Mouse (Mus musculus) layer of hippocampus, adult 9-11 months (tissue): ENCODE measurements at regions not wholly inside any gene's neighbourhood (a gene's known extent, or its start where the extent isn't known, plus 50 kb on each side); places are given as distances from the start of the nearest gene placed in this dataset.

Source experiments
- DNase-seq: peaks from one replicate; pipeline ENCODE4 v3.0.0; 2022

DNA sequence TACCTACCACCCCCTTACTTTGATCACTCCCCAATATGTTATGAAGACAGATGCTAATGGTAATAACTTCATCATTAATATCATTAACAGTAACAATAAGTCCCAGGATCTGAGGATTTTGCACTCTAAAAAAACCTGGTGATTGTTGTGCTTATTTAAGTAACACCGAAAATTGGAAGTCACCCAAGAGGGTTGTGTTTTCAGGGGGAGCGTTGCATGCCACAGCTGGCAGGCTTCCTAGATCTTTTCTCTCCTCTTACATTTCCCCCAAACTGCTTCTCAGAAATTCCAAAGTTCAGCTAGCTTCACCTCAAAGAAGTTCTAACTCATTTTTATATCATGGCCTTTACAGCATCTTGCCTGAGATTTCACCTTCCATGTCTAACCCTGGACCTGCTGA is 444.3 kb downstream of the Gm826 start:
- DNase-seq = no peak

- no peak for DNase-seq
Observed at GRCm38 (mm10) chr2:159884773-159885459, 449.0 kb downstream of the Gm826 start.

DNA sequence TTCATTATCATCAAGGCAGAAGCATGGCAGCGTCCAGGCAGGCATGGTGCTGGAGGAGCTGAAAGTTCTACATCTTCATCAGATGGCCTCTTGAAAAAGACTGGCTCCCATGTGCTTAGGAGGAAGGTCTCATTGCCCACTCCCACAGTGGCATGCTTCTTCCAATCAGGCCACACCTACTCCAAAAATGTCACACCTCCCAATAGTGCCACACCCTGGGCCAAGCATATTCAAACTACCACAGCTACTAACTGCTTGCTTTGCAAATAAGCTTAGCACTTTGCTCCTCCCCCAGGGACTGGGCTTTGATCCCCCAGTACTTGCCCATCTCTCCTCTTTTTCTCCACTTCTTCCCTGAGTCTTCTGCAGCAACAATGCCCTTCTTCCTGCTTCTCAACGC is 467.0 kb downstream of the Gm826 start:
- no peak for DNase-seq

DNA sequence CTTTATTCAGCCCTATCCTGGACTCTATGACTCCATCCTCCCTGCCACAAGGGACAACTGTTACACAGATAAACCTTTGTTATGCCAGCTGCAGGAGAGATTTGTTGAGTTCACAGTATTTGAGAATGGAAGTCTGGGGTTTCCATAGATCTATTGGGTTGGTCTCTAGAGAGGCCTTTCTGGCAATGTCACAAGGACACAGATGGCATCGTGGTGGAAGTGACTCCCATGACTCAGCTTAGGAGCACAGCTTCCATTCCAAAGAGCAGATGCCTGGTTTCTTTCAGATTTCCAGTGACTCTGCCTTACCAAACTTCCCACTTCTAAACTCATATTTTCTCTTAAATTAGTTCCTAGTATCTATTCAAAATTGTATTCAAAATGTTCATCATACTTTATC is 467.6 kb downstream of the Gm826 start:
- DNase-seq = peak; percentile 13

GRCm38 (mm10) chr2:159863185-159863584 is 470.8 kb downstream of the Gm826 start:
- DNase-seq = no peak

DNA sequence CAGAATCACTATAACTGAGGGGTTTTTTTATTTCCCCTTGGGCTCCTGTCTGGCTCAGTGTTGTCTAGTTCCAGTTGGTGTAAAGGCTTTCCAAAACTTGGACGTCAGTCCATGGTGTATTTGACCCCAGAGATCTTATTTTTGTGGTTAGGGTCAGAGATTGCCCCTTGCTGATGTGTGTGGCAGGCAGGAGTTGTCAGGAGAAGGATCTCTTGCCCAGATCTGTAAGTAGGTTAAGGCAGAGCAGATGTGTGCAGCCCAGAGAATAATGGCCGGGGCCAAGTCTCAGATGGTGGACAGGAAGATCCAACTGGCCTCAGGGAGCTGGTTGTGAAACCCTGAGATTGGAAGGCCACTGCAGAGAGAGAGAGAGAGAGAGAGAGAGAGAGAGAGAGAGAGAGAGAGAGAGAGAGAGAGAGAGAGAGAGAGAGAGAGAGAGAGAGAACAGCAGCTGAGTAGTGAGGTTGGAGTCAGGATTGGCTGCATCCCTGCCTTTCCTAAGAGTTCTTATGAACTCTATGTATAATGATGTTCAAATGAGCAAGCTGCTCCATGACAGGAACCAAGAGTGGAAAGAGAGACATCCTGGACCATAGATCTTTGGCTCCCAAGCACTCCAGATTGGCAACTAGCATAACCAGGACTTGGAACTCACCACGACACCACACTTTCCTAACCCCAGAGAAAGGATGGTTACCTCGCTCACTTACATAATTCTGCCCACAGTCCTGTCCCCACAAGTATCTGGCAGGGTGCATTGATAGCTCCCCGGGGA is 479.9 kb downstream of the Gm826 start:
- no peak for DNase-seq

DNA sequence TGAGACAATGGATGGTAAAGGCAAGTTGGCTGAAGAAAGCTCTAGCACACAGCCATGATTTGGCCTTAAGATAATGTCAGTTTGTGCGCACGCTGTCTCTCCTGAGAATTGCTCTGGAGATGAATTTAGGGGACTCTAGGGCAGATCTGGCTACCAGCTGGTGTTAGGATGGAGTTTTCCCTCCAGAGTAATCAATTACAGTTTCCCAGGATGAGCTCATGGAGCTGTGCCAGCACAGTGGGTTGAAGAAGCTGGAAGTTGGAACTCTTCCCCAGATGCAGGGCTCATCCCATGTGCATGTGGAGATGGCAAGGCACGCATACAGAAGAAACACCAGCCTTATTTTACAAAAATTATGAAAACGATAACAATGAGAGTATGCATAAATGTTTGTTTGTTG is 481.0 kb downstream of the Gm826 start:
- DNase-seq = no peak

GRCm38 (mm10) chr2:159832488-159833113 is 501.4 kb downstream of the Gm826 start:
- no peak for DNase-seq

- no peak for DNase-seq
Observed at GRCm38 (mm10) chr2:159826417-159826816, 507.5 kb downstream of the Gm826 start.

DNA sequence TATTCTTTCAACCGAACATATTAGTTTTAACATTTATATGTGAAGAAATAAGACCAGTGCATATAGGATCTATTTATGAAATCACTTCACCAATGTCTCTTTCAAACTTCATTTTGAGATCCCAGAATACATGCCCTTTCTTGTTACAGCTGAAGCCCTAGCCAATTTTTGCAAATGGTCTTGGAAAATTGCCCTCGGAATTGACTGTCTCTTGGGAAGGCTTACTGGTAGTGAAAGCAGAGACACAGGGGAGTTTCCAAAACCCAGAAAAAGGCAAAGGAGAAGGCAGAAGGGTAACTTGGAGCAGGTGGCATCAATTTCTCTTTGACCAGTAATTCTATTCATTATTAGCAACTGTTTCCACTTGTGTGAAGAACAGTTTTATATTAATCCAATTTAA is 515.4 kb downstream of the Gm826 start:
- no peak for DNase-seq

DNA sequence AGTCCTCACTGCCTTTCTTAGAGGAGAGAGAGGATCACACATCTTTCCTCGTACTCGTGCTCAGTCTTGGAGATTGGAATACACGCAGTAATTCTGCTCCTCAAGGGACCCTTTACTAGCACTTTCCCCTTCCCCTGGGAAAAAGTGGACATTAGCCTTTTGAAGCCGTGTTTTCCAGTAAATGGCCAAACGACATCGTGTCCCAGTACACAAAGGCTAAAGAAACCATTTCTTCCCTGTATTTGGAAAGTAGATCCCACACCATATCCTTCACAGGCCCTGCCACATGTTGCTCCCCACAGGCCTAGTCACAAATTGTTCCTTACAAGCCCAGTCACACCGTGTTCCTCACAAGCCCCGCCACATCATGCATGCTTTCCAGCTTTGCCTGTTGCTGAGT is 517.6 kb downstream of the Gm826 start:
- no peak for DNase-seq
